Mouse (Mus musculus): ENCODE measurements around the gene Rnf187.

Rnf187 gene

DNA sequence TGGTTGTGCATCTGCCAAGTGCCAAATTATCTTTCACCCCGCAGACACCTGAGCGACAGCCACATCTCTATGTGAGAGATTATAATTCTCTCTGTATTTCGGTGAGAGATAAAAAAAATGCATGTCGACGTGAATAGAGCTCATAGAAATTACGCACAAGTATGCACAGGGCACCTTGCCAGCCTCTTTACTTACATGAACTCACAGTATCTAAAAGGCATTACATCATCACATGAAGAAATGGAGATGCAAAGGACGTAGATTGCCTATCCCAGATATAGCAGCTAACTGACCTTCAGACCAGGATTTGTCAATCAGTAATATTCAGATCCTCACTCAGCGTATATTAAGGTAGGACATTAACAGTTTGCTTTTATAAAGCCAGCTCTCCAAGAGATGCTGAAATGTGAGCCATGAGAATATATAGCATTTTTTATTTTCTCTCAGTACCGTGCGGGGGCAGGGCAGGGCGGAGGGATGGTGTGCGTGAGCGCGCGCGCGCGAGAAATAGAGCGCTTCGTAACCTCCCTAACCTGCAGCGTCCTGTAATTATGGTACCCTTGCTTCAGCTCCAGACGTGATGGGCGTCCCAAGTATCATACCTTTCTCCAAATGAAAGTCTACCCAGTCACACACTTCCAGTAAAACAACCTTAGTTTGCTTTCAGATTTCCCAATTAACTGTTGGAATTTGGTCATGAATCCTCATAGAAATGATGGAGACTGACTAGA, 9.2 kb upstream of the Rnf187 start:
- DNase-seq (ENCODE audit: low spot score in 2 of 2), result peak; percentile 52 to 61

DNA sequence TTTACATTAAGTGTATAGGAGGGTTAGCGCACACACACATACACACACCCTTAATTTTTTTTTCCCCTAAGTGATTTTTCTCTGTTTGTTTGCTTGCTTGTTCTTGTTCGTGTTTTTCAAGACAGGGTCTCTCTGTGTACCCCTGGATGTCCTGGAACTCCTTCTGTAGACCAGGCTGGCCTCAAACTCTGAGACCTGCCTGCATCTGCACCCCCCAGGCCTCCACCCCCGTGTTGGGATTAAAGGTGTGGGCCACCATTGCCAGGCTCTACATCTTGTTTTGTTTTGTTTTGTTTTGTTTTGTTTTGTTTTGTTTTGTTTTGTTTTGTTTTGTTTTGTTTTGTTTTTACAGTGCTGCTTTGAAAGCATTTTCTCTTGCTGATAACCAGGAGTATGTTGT, 8.6 kb upstream of the Rnf187 start:
- no peak for DNase-seq (ENCODE audit: low spot score in 2 of 2)

DNA sequence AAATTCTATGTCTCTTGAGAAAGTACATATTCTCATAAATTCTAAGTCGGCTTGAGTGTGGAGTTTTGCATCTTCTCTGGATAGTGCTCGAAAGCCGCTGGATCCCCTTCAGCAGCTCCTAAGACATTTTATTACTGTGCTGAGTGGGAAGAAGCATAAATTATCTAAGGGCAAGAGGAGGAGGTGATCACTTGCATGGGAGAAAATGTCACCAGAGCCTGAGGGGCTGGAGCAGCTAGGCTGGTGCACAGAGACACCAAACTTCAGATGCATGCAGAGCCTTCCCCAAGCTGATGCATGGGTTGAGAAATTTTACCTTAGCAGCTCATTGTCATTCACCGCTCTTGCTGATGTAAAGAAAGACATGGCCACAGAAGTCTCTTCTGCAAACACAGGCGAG, 5.4 kb upstream of the Rnf187 start:
- no peak for DNase-seq (ENCODE audit: low spot score in 2 of 2)

DNA sequence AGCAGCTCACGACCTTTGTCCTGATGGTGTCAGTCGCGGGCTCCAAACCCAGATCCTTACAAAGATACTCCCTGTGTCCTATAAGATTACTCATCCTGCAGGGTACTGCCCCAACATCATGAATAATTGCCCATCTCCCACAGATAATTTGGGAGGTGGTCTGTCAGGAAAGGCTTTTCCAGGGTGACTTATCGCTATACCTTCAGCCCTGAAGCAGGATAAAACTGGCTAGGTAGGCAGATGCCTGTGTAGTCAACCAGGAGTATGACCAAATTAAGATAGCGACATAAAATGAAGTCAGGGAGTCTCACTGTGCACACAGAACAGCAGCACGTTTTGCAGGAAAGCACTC, 348 bp upstream of the Rnf187 start:
- no peak for DNase-seq (ENCODE audit: low spot score in 2 of 2)

DNA sequence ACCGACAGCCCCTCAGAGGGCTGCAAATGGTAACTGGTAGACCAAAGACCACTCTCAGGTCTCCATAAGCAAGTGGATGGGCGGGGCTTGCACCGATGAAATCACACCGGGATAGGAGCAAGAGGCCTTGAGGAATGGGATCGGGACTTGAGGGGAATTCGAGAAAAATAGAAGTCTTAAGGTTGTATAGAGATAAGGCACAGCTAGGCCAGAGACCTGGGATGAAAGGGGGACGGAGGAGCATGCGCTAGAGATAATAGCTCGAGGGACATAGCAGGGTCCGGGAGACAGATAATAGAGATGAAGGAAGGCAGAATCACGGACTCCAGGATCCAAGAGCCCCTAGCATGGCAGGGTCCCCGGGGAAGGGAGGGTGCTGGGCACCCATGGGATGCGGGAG, 807 bp downstream of the Rnf187 start:
- no peak for DNase-seq (ENCODE audit: low spot score in 2 of 2)

DNA sequence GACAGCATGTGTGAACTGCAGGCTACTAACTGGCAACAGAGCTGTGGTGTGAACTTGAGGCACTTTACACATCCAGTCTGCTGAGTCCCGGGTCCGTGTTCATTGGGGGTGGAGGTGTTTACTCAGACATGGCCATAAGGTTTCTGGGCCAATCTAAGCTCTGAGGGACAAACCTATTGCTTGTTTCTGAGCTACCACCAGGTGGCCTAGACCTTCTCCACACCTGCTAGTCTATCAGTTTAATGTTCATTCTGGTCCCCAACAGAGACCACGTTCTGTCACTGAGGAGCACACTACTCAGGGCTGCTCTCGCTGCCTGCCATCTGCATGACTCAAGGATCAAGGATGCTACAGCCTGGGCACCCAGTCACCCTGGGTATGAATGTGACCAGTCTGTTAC, 7.1 kb downstream of the Rnf187 start:
- no peak for DNase-seq (ENCODE audit: low spot score in 2 of 2)

DNA sequence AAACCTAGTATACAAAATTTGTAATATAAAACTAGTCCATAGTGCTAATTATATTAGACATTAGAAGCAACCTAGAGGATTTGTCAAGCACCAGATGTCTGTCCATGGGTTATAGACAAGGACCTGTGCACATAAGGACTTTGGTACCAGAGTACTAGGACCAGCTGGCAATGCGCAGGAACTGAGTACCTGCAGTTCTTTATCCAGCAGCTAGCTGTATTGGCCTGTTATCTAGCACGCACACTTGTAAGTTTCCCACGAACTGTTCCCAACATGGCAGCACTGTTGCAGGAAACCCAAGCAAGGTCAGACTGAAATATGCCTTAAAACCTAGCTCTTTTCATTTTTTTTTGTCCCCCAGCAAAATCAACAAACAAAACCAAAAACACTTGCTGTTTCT, 8.5 kb downstream of the Rnf187 start:
- no peak for DNase-seq (ENCODE audit: low spot score in 2 of 2)

DNA sequence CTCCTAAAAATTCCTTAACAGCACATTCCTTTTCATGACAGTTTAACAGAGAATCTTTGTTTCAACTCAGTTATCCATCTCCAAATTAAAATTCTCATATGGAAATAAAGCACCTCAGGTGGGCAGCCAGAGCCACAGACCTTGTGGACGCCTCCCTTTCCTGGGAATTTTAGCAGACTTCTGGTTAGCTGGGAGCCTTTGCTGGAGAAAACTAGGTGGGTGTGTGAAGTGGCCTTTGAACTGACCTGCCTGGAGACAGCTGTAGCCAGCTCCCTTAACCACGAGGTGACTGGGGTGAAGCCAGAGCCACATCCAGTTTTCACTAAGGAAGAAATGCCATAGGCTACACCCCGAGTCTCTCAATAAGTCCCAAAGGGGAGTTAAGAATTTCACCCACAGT, 9.1 kb downstream of the Rnf187 start:
- no peak for DNase-seq (ENCODE audit: low spot score in 2 of 2)

DNA sequence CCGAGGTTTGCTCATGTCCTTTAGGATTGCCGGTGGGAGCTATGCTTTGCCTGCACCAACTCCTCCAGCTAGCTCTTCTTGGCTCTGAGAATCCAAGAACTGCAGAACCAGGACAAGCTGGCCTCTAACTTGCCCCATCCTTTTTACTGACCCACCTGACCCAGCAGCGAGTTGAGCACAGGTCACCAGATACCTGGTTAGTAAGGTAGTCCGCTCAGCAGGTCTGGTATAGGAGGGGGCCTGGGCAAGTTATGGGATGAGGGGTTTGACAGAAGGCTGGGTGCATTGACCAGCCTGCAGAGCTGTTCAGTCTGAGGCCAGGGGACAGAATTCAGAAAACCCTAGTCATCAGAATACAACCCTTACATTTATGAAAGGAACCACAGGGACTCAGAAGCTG, 9.7 kb downstream of the Rnf187 start:
- no peak for DNase-seq (ENCODE audit: low spot score in 2 of 2)

DNA sequence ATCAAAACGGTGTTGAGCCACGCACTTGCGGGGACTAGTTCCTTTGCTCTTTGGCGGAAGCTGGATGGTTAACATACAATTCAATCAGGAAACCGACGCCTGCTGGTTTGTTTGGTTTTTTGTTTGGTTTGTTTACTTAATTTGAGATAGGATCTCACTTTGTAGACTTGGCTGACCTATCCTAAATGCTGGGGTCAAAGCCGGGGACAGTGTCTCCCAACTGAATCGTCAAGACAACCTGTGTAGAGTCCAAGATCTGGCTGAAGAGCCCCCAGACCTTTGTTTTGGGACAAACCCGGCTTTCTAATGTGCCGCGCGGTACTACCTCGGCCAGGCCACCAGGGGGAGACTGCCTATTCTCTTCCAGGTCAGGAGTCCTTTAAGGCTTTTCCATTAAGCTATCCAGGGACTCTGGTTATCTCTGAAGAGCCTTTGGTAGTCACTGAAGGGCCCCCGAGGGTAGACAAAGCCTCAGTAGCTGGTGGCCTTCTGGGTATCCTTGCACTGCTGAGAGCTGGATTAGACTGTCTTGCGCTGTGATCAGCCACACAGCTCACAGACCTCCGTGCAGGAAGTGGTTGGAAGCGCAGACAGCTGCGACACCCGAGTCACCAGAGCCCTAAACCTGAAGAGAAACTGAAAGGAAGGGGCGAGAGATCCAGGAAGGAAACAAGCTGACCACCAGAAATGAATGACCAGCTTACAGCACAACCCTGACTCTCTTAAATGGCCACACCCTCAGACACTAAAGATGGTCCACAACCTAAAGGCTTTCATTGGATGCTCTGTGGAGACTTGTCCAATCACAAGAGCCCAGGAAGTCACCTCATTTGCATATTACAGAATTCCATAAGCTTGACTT, 10.7 kb downstream of the Rnf187 start:
- no peak for DNase-seq (ENCODE audit: low spot score in 2 of 2)

DNA sequence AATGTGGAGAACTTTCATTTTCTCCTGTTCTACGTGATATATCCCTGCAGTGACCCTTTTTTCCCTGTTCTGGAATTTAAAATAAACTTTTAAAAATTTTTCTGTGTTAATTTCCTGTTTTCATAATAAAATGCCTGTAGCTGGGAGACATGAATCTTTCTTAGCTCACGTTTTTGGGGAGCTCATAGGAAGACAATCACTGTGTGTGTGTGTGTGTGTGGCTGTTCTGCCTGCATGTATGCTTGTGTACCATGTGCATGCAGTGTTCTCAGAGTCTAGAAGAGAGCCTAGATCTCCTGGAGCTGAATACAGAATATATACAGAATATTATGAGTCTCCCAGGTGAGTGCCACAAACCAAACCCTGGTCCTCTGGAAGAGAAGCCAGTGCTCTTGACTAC, 11.7 kb downstream of the Rnf187 start:
- no peak for DNase-seq (ENCODE audit: low spot score in 2 of 2)

DNA sequence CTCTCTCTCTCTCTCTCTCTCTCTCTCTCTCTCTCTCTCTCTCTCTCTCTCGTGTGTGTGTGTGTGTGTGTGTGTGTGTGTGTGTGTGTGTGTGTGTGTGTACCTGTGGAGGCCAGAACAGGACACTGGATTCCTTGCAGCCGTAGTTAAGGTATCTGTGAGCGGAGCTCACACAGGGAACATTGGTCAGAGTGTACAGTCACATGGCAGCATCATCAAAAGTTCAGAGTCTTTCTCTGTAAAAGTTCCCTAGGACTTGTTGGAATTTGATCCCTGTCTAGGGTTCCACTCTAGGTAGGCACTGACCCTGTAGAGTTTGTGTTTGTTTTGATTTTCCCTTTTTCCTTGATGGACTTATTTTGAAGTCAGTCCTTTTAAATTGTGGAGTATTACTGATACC, 12.1 kb downstream of the Rnf187 start:
- DNase-seq (ENCODE audit: low spot score in 2 of 2), result no peak

DNA sequence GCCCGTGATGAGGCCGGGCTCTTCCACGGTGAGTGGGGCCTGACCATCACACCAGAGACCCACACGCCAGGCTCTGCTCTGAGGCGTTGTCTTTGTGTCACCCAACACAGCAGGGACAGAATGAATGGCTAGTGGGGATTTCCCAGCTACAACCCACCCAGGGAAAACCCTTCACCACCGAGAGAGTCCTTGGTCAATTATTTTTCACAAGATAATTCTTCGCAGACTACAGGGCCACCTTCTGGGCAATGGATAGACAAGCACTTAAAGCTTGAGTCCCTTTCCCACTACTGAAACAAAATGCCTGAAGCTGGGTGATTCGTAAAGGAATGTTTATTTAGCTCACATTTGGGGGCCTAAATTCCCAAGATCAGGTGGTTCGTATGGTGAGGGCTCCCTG, 16.3 kb downstream of the Rnf187 start:
- DNase-seq (ENCODE audit: low spot score in 2 of 2), result no peak

DNA sequence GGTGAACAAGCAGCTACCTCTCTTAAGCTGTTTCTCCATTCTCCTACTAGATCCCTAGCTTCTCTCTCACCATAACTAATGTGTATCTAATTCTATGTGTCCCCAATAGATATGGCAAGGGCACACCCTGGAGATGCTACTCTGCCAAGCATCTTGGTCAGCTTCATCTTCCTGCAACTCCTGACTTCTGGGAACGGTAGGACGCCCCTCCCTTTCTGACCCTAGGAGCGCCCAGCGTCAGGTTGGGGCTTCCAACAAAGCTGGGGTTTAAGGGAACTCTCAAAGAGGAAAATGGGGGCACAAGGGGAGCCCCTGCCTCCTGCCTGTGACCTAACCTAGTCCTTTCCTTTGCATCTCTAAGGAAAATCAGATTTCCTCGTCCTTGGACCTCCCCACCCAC, 20.0 kb downstream of the Rnf187 start:
- no peak for DNase-seq (ENCODE audit: low spot score in 2 of 2)

DNA sequence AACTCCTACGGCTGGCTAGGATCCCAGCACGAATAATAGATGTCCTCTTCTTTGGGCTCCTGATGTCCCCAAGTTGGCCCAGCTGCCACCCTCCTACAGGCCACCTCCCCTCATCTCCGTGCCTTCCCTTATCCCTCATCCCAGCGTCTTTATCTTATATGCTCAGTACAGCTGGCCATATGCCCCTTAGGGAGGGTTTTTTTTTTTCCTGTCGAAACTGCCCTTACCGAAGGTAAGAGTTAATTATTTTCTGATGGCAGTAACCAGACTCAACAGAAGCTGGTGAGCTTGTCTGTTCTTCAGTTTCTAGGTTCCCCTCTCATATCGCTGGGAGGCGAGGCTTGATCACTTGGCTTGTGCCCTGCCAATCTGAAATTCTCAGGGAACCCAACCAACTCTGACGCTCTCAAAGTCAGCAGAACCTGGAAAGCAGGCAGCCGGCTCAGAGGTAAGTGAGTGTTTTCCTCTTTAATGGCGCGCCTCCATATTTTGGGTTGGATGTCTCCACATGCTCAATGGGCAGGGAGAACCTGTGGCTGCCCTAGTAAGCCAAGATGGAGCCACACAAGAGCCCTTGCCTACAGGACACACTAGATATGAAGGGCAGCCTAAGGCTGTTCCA, 20.9 kb downstream of the Rnf187 start, which contains the start of gene Btnl10:
Gene Btnl10 (plus strand): TSS at position 164 of the 622 bp plus-strand sequence.
- DNase-seq (ENCODE audit: low spot score in 2 of 2), result no peak

DNA sequence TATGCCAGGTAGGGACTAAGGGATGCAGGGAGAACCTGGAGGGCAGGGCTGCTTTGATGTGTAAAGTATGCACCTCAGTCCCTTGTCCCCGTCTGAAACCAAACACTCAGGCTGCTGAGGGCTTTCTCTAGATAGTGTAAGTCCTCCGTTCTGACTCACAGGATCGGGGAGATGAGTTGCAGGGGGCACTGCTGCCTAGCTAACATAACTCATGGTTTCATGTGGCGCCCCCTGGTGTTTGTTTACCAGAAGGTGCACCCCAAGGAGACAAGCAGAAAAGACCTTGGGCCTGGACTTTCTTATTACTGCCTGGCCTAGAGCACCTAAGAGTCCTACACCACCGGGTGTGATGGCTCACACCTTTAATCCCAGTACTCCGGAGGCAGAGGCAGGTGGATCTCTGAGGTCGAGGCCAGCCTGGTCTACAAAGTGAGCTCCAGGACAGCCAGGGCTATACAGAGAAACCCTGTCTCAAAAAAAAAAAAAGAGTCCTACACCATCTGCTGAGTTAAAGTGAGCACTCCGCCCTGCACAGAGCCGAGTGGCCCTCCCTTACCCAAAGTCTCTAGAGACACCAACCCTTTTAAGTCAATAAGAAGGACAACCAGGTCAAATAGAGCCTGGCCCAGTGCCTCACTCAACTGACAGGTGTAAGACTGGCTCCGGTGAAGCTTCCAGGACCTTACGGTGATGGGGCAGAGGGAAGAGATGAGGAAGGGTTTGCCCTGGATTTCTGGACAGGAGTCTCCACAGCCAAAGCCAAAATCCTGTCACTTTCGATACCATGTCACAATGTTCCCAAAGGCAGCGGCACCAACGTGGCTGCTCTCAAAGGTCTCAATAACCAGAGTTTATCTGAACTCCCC, 21.6 kb downstream of the Rnf187 start:
- DNase-seq (ENCODE audit: low spot score in 2 of 2), result no peak

DNA sequence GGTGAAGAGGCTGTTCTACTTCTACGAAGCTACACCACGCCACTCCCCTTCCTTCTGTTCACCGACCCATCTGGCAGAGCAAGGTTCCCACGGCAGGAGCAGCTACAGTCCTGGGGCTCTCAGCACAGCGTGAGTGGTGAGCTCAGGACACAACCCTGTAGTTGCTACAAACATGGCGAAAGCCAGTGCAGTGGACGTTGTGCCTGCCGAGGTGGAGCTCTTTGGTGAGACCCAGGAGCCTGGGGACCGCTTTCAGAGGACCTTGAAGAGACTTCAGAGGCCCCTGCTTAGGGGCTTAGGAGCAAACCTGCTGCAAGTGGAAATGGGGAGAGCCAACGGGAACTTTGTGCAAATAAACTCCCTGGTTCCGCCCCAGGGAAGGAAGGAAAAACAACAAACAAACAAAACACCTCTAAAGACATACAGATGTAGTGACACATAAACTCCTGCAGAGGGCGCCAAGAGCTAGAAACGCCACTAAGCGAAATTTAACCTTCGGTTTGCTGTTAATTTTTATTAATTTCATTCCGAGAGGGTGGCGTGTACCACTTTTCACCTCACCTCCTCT, 24.2 kb downstream of the Rnf187 start:
- no peak for DNase-seq (ENCODE audit: low spot score in 2 of 2)

DNA sequence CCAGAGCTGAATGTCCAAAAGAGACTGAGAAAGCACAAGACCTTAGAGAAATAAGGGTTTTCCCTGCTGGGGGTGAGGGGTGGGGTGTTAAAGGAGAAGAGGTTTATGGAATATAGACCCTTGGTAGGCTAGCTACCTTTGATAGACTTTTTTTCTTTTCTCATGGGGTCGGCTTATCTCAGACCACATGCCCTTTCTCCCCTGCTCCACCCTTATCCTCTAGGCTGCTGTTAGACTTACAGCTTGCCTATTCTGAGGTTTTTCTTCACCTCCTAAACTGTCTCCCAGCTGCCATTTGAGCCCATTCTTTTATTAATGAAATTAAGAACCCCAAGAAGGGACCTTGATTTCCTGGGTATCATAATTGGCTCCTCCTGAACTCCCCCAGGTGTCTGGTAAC, 24.9 kb downstream of the Rnf187 start:
- no peak for DNase-seq (ENCODE audit: low spot score in 2 of 2)

DNA sequence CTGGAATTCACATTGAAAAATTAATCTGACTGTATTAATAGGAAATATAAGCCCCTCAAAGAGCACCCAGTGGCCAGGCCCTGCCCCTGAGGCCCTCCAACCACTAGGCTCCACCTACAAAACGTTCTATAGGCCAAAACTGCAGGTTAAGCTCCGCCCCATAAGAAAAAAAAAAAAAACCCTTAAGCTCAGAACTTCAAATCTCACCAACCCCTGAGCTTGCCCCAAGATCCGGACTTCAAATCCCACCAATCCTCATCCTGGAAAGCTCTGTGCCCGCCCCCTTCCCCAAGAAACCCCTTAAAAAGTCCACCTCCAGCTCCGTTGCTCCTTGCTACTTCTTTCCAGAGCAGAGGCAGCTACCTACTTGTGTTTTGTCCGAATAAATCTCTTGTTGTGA, 33.9 kb downstream of the Rnf187 start:
- no peak for DNase-seq (ENCODE audit: low spot score in 2 of 2)

DNA sequence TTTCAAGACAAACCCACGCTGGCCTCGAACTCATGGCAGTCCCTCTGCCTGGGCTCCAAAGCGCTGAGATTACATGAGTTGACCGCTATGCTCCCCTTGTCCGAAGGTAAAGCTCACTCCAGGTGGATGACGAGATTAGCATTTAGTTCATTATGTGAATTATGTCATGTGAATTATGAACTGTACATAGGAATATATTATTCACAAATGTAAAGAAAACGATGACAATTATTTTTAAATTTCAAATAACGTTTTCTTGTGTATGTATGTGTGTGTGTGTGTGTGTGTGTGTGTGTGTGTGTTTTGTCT, 34.4 kb downstream of the Rnf187 start:
- no peak for DNase-seq (ENCODE audit: low spot score in 2 of 2)

DNA sequence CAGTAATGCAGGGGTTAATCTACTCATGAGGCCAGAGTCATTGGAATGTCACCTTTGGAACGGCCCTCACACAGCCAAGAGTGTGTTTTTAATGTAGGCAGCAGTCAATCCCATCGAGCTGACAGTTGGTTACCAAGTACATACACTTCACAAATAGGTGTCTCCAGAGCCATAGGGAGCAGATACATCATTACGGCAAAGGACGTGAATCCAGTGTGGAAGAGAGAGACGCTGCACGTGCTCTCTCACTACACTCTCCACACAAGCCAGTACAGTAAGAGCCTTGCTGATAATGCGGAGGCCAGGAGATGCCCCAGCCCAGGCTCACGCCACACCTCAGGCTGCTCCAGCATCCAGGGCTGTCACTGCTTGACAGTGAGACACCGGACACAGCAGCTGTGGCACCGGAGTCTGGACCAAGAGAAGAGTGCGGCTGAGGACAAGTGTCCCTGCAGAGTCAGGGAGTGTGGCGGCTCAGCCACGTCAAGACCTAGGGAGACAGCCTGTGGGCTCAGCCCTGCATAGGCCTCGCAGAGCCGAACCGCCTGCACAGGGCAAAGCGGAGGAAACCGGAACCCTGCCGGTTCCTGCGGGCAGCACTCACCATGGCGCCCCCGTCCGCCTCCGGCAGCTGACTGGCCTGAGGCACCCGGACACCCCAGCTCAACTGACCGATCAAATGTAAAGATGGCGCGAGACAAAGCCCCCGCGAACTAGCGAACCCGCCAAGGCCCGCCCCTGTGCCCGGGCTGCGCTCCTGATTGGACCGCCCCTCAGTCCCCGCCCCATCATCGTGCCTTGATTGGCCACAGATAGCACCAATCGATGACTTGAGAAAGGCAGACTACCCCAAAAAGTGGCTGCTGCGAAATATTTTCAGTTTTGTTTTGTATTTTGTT, 35.0 kb downstream of the Rnf187 start, which contains the start of gene Zfp39:
Gene Zfp39 (minus strand): TSS at position 715 of the 899 bp plus-strand sequence.
- DNase-seq (ENCODE audit: low spot score in 2 of 2), result peak; percentile 90 to 94
